Mouse (Mus musculus) kidney, postnatal 0 days (tissue): Measurements from ENCODE around the gene Kcnj15. TPM values are rescaled to one million over a fixed set of nuclear protein-coding genes. Genes with fewer than 3 reads are reported as not detected.

Experiments
- ATAC-seq: fragments of 200-750 bp; cut with Nextera tagmentation; replicated peaks from 2 replicates; pipeline ENCODE4 v1.8.0; 2017; ENCODE audit warnings: low read depth, moderate number of reproducible peaks, moderate TSS enrichment, moderate library complexity; ENCODE audit not compliant: low FRiP score
- DNase-seq: peaks from one replicate; pipeline ENCODE4 v3.0.0-alpha.2; 2016; ENCODE audit warnings: low spot score
- H3K27ac ChIP-seq: fragments of 300-500 bp; sonication (generic); 2 replicates; pipeline ENCODE4 v1.5.1; 2014; ENCODE audit warnings: mild to moderate bottlenecking
- H3K27me3 ChIP-seq: fragments of 300-500 bp; sonication (generic); 2 replicates; pipeline ENCODE4 v1.6.1; 2014; ENCODE audit warnings: low read length, mixed read lengths; ENCODE audit not compliant: insufficient read depth
- H3K36me3 ChIP-seq: fragments of 300-500 bp; sonication (generic); 2 replicates; pipeline ENCODE4 v1.6.1; 2014; ENCODE audit warnings: low read length, mixed read lengths; ENCODE audit not compliant: insufficient read depth
- H3K4me1 ChIP-seq: fragments of 300-500 bp; sonication (generic); replicated peaks from 2 replicates; pipeline ENCODE4 v1.6.1; 2014; ENCODE audit warnings: antibody characterized with exemption, low read length, mixed read lengths; ENCODE audit not compliant: insufficient read depth
- H3K4me2 ChIP-seq: fragments of 300-500 bp; sonication (generic); 2 replicates; pipeline ENCODE4 v1.6.1; 2014; ENCODE audit warnings: mild to moderate bottlenecking, low read length, moderate library complexity, mixed read lengths
- H3K4me3 ChIP-seq: fragments of 300-500 bp; sonication (generic); replicated peaks from 2 replicates; pipeline ENCODE4 v1.5.1; 2014; ENCODE audit warnings: low read depth, low read length
- H3K9ac ChIP-seq: fragments of 300-500 bp; sonication (generic); 2 replicates; pipeline ENCODE4 v1.6.1; 2014; ENCODE audit warnings: low read depth, low read length
- H3K9me3 ChIP-seq: fragments of 300-500 bp; sonication (generic); replicated peaks from 2 replicates; pipeline ENCODE4 v1.6.1; 2016; ENCODE audit warnings: low read length, inconsistent platforms, mixed read lengths
- CTCF ChIP-seq: IDR thresholded peaks from 2 replicates; pipeline ENCODE4 v1.5.1; 2016; ENCODE audit warnings: antibody characterized with exemption, low read depth, mild to moderate bottlenecking, moderate library complexity
- WGBS: fragments of 180-500 bp; shearing (Covaris S2); extraction: QIAGEN DNeasy Blood & Tissue Kit; methylation state at CpG from one replicate; pipeline ENCODE4 v1.1.7; 2014; 5-methylcytosine and 5-hydroxymethylcytosine counted together
- polyA plus RNA-seq: library from polyadenylated mRNA; unstranded; fragments of >200 nt; fragmentation: Nextera tagmentation; extraction: Ambion mirVana; gene quantifications from 2 replicates; pipeline ENCODE4 v1.2.1, GENCODE M21; 2015

The Kcnj15 gene
- polyA plus RNA-seq, 1 experiment from 2014 or later: 14.7 TPM

DNA sequence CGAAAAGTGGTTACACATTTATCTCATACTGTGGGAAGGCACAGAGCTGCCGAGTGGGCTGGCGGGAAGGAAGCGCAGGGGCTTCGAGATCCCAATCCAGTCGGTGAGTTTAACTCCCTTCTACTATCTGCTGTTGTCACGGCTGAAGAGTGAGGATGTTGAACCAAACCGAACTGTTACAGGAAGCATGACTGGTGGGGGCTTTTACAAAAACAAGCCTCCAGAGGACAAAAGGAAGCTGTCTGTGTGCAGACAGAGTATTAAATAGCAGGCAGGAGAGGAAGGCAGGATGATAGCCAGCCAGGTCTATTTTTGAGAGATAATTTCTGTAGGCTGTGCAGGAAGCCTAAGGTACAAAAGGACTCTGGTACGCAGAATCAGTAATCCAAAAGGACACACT lies 46.3 kb downstream of the Kcnj15 start:
- H3K36me3 ChIP-seq: no peaks in the 10 kb centered on the region
- H3K9ac ChIP-seq: no peak overlapping the region
- no peaks in the 10 kb centered on the region for H3K27me3 ChIP-seq
- ATAC-seq: no peak
- 39% methylated on average over 9 of the region's 9 CpGs for WGBS
- no peaks in the 10 kb centered on the region for H3K9me3 ChIP-seq
- no peak overlapping the region for H3K4me2 ChIP-seq
- TF ChIP-seq CTCF: no peak
- no peak overlapping the region for H3K27ac ChIP-seq
- no peak overlapping the region for H3K4me3 ChIP-seq
- H3K4me1 ChIP-seq: no peaks in the 10 kb centered on the region
- DNase-seq: peak; percentile 36

GRCm38 (mm10) chr16:95307823-95308360 lies 50.5 kb downstream of the Kcnj15 start:
- no peak overlapping the region for H3K9ac ChIP-seq
- 88% methylated on average over 3 of the region's 3 CpGs for WGBS
- no peak for DNase-seq
- no peaks in the 10 kb centered on the region for H3K27me3 ChIP-seq
- ATAC-seq: no peak
- no peaks in the 10 kb centered on the region for H3K9me3 ChIP-seq
- no peaks in the 10 kb centered on the region for H3K36me3 ChIP-seq
- no peaks in the 10 kb centered on the region for H3K4me1 ChIP-seq
- H3K4me2 ChIP-seq: no peak overlapping the region
- TF ChIP-seq CTCF: no peak
- H3K27ac ChIP-seq: no peak overlapping the region
- H3K4me3 ChIP-seq: no peak overlapping the region

- H3K27ac ChIP-seq: no peak overlapping the region
- no peak for TF ChIP-seq CTCF
- no peak overlapping the region for H3K9ac ChIP-seq
Measured at GRCm38 (mm10) chr16:95321945-95322625, 64.7 kb downstream of the Kcnj15 start.

DNA sequence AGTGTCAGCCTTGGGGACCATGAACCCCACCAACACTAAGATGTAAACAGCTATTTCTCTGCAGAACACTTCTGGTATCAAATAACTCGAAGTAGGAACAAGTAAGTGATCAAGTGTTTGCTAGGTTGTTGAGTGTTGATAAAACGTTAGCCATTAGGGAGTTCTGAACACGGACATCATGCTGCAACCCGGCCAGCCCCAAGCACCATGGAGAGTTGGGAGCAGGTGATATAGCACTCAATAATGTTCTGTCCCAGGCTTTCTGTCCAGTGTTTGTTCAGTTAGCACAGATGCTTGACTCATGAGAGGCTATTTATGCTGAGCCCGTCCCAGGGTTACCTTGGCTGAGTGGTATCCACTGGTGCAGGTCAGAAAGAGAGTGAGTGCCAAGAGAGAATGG lies 74.8 kb downstream of the Kcnj15 start:
- no peak overlapping the region for H3K27ac ChIP-seq
- TF ChIP-seq CTCF: no peak
- no peaks in the 10 kb centered on the region for H3K27me3 ChIP-seq
- no peak for DNase-seq
- ATAC-seq: no peak
- 79% methylated on average over 5 of the region's 5 CpGs for WGBS
- no peak overlapping the region for H3K4me2 ChIP-seq
- no peaks in the 10 kb centered on the region for H3K9me3 ChIP-seq
- H3K4me3 ChIP-seq: no peak overlapping the region
- H3K4me1 ChIP-seq: no peaks in the 10 kb centered on the region
- H3K9ac ChIP-seq: no peak overlapping the region
- no peaks in the 10 kb centered on the region for H3K36me3 ChIP-seq

More at GRCm38 (mm10) chr16:95321945-95322625, 64.7 kb downstream of the Kcnj15 start:
- Histone ChIP-seq H3K4me2 (no peak overlapping the region), H3K36me3 (no peaks in the 10 kb centered on the region), H3K9me3 (no peaks in the 10 kb centered on the region), H3K4me3 (no peak overlapping the region), H3K4me1 (no peaks in the 10 kb centered on the region), H3K27me3 (no peaks in the 10 kb centered on the region)
- 38% methylated on average over 9 of the region's 9 CpGs for WGBS
- ATAC-seq (no peak), DNase-seq (peak; percentile 49)

GRCm38 (mm10) chr16:95340885-95341791 lies 83.8 kb downstream of the Kcnj15 start:
- 29% methylated on average over 28 of the region's 28 CpGs for WGBS
- H3K4me2 ChIP-seq: no peak overlapping the region; the same call in 1 of the 2 replicates
- DNase-seq: peak; percentile 92
- peak; percentile 96; the same call in 1 of the 2 replicates for TF ChIP-seq CTCF
- no peak overlapping the region for H3K4me3 ChIP-seq
- peak; percentile 79 for ATAC-seq
- H3K9ac ChIP-seq: no peak overlapping the region
- no peaks in the 10 kb centered on the region for H3K4me1 ChIP-seq
- H3K9me3 ChIP-seq: no peaks in the 10 kb centered on the region
- H3K36me3 ChIP-seq: no peaks in the 10 kb centered on the region
- H3K27me3 ChIP-seq: no peaks in the 10 kb centered on the region
- no peak overlapping the region for H3K27ac ChIP-seq

GRCm38 (mm10) chr16:95342030-95342429 lies 84.7 kb downstream of the Kcnj15 start:
- TF ChIP-seq CTCF: no peak
- Histone ChIP-seq H3K4me3 (no peak overlapping the region), H3K27me3 (no peaks in the 10 kb centered on the region), H3K4me1 (no peaks in the 10 kb centered on the region), H3K36me3 (no peaks in the 10 kb centered on the region), H3K4me2 (no peak overlapping the region), H3K9me3 (no peaks in the 10 kb centered on the region), H3K9ac (no peak overlapping the region), H3K27ac (no peak overlapping the region)
- DNase-seq: no peak
- WGBS: 73% methylated on average over 8 of the region's 8 CpGs
- no peak for ATAC-seq
